Mouse (Mus musculus) stomach, postnatal 0 days (tissue): ENCODE measurements around the gene Ccpg1os. TPM values are rescaled to one million over a fixed set of nuclear protein-coding genes. Genes with fewer than 3 reads are reported as not detected.

Source experiments
- ATAC-seq: fragments of 200-750 bp; cut with Nextera tagmentation; 2 replicates; pipeline ENCODE4 v1.8.0; 2017; ENCODE audit not compliant: low FRiP score, low TSS enrichment
- DNase-seq: peaks from one replicate; pipeline ENCODE4 v3.0.0-alpha.2; 2016; ENCODE audit warnings: low spot score
- H3K27ac ChIP-seq: fragments of 300-500 bp; sonication (generic); replicated peaks from 2 replicates; pipeline ENCODE4 v1.5.1; 2014; ENCODE audit warnings: mild to moderate bottlenecking, control low read depth
- H3K27me3 ChIP-seq: fragments of 300-500 bp; sonication (generic); 2 replicates; pipeline ENCODE4 v1.6.1; 2014; ENCODE audit warnings: low read length; ENCODE audit not compliant: control insufficient read depth, insufficient read depth
- H3K36me3 ChIP-seq: fragments of 300-500 bp; sonication (generic); 2 replicates; pipeline ENCODE4 v1.6.1; 2014; ENCODE audit warnings: low read length, mixed read lengths; ENCODE audit not compliant: control insufficient read depth, insufficient read depth
- H3K4me1 ChIP-seq: fragments of 300-500 bp; sonication (generic); replicated peaks from 2 replicates; pipeline ENCODE4 v1.6.1; 2014; ENCODE audit warnings: antibody characterized with exemption; ENCODE audit not compliant: control insufficient read depth, insufficient read depth
- H3K4me2 ChIP-seq: fragments of 300-500 bp; sonication (generic); replicated peaks from 2 replicates; pipeline ENCODE4 v1.6.1; 2014; ENCODE audit warnings: low read depth, mild to moderate bottlenecking, control low read depth, moderate library complexity
- H3K4me3 ChIP-seq: fragments of 300-500 bp; sonication (generic); 2 replicates; pipeline ENCODE4 v1.5.1; 2014; ENCODE audit warnings: low read depth, low read length, control low read depth
- H3K9ac ChIP-seq: fragments of 300-500 bp; sonication (generic); 2 replicates; pipeline ENCODE4 v1.6.1; 2014; ENCODE audit warnings: mild to moderate bottlenecking, low read length, control low read depth, mixed read lengths
- H3K9me3 ChIP-seq: fragments of 300-500 bp; sonication (generic); 2 replicates; pipeline ENCODE4 v1.6.1; 2016; ENCODE audit warnings: low read length; ENCODE audit not compliant: control insufficient read depth
- CTCF ChIP-seq: IDR thresholded peaks from 2 replicates; pipeline ENCODE4 v1.5.1; 2016; ENCODE audit warnings: antibody characterized with exemption, low read depth, mild to moderate bottlenecking, moderate library complexity
- EP300 ChIP-seq: optimal IDR thresholded peaks from 2 replicates; pipeline ENCODE3; 2016; ENCODE audit warnings: antibody characterized with exemption
- WGBS: fragments of 180-500 bp; shearing (Covaris S2); extraction: QIAGEN DNeasy Blood & Tissue Kit; methylation state at CpG from one replicate; pipeline ENCODE4 v1.1.7; 2014; 5-methylcytosine and 5-hydroxymethylcytosine counted together
- microRNA-seq: library from miRNA; unstranded; fragments of <30 nt; microRNA quantifications from one replicate; pipeline ENCODE4, GENCODE M21; 2016
- polyA plus RNA-seq: library from polyadenylated mRNA; unstranded; fragments of >200 nt; fragmentation: Nextera tagmentation; extraction: Ambion mirVana; gene quantifications from 2 replicates; pipeline ENCODE4 v1.2.1, GENCODE M21; 2015

The Ccpg1os gene
- polyA plus RNA-seq, 1 experiment from 2014 or later = 10.6 TPM

DNA sequence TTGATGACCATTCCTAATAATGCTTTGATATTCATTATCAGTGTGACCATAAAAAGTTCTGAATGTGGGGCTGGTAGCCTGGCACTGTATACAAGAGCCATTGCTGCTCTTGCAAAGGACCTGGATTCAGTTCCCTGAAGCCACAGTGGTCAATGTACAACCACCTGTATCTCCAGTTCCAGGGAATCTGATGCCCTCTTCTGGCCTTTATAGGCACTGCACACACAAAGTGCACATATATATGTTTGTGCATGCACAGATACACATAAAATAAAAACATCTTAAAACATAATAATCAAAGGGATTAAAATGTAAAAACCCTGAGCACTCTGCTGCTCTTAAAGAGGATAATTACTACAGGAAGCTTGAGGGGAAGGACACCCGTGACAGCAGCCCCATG lies 38.2 kb downstream of the Ccpg1os start:
- Histone ChIP-seq H3K4me1 (no peaks in the 10 kb centered on the region), H3K9me3 (no peaks in the 10 kb centered on the region), H3K36me3 (0 out of 2 replicates have a peak, but pooled peaks cover 4% of the 10 kb centered on the region), H3K9ac (no peak overlapping the region), H3K4me2 (no peak overlapping the region), H3K27ac (no peak overlapping the region), H3K4me3 (no peak overlapping the region), H3K27me3 (no peaks in the 10 kb centered on the region)
- 94% methylated on average over 1 of the region's 1 CpGs for WGBS
- ATAC-seq (no peak), DNase-seq (no peak)
- TF ChIP-seq EP300 (no peak), CTCF (peak; percentile 30)

DNA sequence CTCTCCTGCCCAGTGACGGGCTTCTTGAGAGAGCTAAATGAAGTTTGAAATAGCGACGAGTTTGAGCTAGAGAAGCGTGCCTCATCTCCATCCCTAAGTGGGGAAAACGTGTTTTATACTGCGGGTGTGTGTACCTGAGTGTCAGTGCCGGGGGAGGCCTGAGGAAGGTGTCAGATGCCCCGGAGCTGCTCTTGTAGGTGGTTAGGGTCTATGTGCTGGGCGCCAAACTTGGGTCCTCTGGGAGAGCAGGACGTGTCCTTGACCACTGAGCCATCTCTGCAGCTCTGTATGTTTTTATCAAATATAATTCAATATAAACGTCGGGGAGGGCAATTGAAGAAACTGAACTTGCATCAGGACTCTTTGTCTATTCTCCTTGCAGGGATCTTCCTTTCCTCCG lies 40.9 kb downstream of the Ccpg1os start:
- Histone ChIP-seq H3K9ac (no peak overlapping the region), H3K27ac (no peak overlapping the region), H3K36me3 (0 out of 2 replicates have a peak, but pooled peaks cover 4% of the 10 kb centered on the region), H3K4me1 (no peaks in the 10 kb centered on the region), H3K4me2 (no peak overlapping the region), H3K4me3 (no peak overlapping the region), H3K9me3 (no peaks in the 10 kb centered on the region), H3K27me3 (no peaks in the 10 kb centered on the region)
- DNase-seq = no peak
- ATAC-seq = no peak
- TF ChIP-seq EP300 (no peak), CTCF (no peak)
- WGBS = 92% methylated on average over 13 of the region's 13 CpGs

DNA sequence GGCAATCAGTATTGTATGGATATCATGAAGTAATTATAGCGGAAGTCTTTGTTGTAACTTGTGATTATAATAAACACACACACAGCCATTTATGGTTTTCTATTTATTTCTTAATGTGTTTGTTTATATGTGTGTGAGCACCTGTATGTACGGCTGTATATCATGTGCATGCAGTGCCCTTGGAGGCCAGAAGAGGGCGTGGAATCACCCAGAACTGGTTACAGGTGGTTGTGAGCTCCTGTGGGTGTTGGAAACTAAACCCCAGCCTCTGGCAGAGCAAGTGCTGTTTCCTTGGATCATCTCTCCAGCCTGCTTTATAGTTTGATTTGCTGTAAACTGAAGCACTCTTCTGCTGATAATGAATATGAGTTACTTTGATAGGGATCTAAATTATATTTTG lies 41.8 kb downstream of the Ccpg1os start:
- DNase-seq (no peak), ATAC-seq (no peak)
- TF ChIP-seq CTCF (peak; percentile 48), EP300 (no peak)
- Histone ChIP-seq H3K9me3 (no peaks in the 10 kb centered on the region), H3K36me3 (0 out of 2 replicates have a peak, but pooled peaks cover 4% of the 10 kb centered on the region), H3K27me3 (no peaks in the 10 kb centered on the region), H3K4me2 (no peak overlapping the region), H3K27ac (no peak overlapping the region), H3K4me3 (no peak overlapping the region), H3K4me1 (no peaks in the 10 kb centered on the region), H3K9ac (no peak overlapping the region)
- WGBS = 61% methylated on average over 3 of the region's 3 CpGs

DNA sequence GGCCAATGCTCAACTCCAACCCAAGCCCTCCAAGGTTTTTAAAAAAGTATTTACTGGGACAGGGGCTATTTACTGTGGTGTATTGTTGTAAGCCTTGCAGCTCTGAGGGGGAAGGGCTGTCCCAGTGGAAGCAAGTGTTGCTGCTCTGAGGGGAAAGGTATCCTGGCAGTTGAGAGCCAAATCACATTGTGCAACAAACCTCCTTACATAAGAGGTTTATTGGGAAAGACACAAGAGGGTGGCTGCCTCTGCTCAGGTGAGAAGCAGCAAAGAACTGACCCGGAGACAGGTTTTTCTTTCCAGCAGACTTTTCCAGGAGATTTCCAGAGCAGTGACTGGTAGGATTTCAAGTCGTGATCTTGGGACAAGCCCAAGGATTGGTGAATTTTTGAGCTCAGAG lies 48.9 kb downstream of the Ccpg1os start:
- Histone ChIP-seq H3K27me3 (no peaks in the 10 kb centered on the region), H3K4me1 (no peaks in the 10 kb centered on the region), H3K36me3 (no peaks in the 10 kb centered on the region), H3K27ac (no peak overlapping the region), H3K4me2 (no peak overlapping the region), H3K9ac (no peak overlapping the region), H3K9me3 (no peaks in the 10 kb centered on the region), H3K4me3 (no peak overlapping the region)
- WGBS = 76% methylated on average over 2 of the region's 2 CpGs
- TF ChIP-seq CTCF = no peak
- TF ChIP-seq EP300 = no peak
- ATAC-seq (no peak), DNase-seq (no peak)

DNA sequence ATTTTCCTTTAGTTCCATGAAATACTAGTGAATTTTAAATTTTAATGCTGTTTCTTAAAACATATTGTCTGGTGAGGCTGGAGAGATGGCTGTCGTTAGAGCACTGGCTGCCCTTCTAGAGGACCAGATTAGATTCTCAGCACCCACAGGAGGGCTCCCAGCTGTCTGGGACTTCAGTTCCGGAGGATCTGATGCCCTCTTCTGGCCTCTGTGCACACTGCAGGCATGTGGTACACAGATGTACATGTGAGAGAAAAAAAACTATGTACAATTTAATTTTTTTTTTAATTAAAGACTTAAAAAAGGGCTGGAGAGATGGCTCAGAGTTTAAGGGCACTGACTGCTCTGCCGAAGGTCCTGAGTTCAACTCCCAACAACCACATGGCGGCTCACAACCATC lies 49.9 kb downstream of the Ccpg1os start:
- H3K4me1 ChIP-seq = no peaks in the 10 kb centered on the region
- no peak overlapping the region for H3K27ac ChIP-seq
- H3K4me2 ChIP-seq = no peak overlapping the region
- WGBS = 84% methylated on average over 4 of the region's 4 CpGs
- H3K27me3 ChIP-seq = no peaks in the 10 kb centered on the region
- no peak overlapping the region for H3K4me3 ChIP-seq
- H3K9me3 ChIP-seq = no peaks in the 10 kb centered on the region
- DNase-seq (no peak), ATAC-seq (no peak)
- no peak overlapping the region for H3K9ac ChIP-seq
- no peak for TF ChIP-seq EP300
- peak; percentile 29 for TF ChIP-seq CTCF
- no peaks in the 10 kb centered on the region for H3K36me3 ChIP-seq

DNA sequence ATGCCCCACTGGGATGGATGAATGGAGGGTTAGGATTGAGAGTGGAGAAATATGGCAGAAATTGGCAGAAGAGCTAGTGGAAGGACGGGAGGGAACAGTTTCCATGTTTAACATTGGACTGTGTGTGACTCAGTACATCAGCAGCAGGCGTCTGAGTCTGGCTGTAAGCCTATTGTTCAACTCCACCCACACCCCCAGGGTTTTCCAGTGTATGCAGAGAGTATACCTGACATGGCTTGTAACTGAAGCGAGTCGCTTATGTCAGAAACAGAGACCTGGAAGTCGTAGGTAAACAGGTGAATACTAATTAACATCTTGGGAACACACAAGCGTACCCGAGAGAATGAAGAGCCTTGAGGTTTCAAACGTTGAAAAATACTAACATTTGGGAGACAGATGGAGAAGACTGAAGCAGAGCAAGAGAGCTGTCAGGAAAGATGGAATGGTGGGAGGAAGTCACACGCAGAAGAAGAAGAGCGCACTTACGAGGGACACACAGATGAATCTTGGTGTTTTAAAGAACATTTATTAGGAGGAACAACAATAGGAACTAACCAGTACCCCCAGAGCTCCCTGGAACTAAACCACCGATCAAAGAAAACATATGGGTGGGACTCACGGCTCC lies 53.9 kb downstream of the Ccpg1os start:
- Histone ChIP-seq H3K9ac (no peak overlapping the region), H3K4me2 (no peak overlapping the region), H3K4me3 (no peak overlapping the region), H3K36me3 (no peaks in the 10 kb centered on the region), H3K27ac (no peak overlapping the region), H3K9me3 (no peaks in the 10 kb centered on the region), H3K4me1 (no peaks in the 10 kb centered on the region), H3K27me3 (no peaks in the 10 kb centered on the region)
- no peak for ATAC-seq
- DNase-seq = no peak
- TF ChIP-seq EP300 (no peak), CTCF (no peak)
- 75% methylated on average over 13 of the region's 13 CpGs for WGBS

Small RNA genes lying within 50 kb of the gene (microRNA-seq; reads per million reads assigned to microRNA genes)
- not detected for gene Gm27353

Other genes with a start within 250 kb of the Ccpg1os start
- gene Prtg, start 178.5 kb downstream of the Ccpg1os start, polyA plus RNA-seq = 0.06 TPM in 2 replicates
- gene Pygo1, start 59.7 kb downstream of the Ccpg1os start, polyA plus RNA-seq = 1.1 and 1.4 TPM in 2 replicates
- 0.28 and 0.51 TPM in 2 replicates for gene Dyx1c1, start 26.6 kb downstream of the Ccpg1os start, polyA plus RNA-seq
- not detected in 2 replicates for gene Gm44503, start 26.5 kb downstream of the Ccpg1os start, polyA plus RNA-seq
- gene Ccpg1, start within 50 bp of the Ccpg1os start, polyA plus RNA-seq = 22.9 and 26.0 TPM in 2 replicates
- 7.7 and 8.7 TPM in 2 replicates for gene Pigb, start 55.0 kb upstream of the Ccpg1os start, polyA plus RNA-seq
- gene Rab27a, start 59.5 kb upstream of the Ccpg1os start, polyA plus RNA-seq = 22.5 and 22.7 TPM in 2 replicates
- gene Khdc3, start 116.5 kb upstream of the Ccpg1os start, polyA plus RNA-seq = not detected in 2 replicates
- not detected in 2 replicates for gene Gm20509, start 117.1 kb upstream of the Ccpg1os start, polyA plus RNA-seq
- 55.6 and 56.3 TPM in 2 replicates for gene Rsl24d1, start 128.0 kb upstream of the Ccpg1os start, polyA plus RNA-seq